Mouse (Mus musculus) lung, postnatal 0 days (tissue): ENCODE results near the gene Serpinb1c.
"Not testable (repeated sequence)": the region's sequence is repeated elsewhere in the genome, so short reads cannot be mapped to it uniquely, and the experiment has no call there.

ENCODE experiments used
- CTCF ChIP-seq: IDR thresholded peaks from 2 replicates; pipeline ENCODE4 v1.5.1; 2016; ENCODE audit warnings: antibody characterized with exemption, mild to moderate bottlenecking
- EP300 ChIP-seq: IDR thresholded peaks from 2 replicates; pipeline ENCODE4 v1.6.1; 2016; ENCODE audit warnings: antibody characterized with exemption, mild to moderate bottlenecking, control low read depth

DNA sequence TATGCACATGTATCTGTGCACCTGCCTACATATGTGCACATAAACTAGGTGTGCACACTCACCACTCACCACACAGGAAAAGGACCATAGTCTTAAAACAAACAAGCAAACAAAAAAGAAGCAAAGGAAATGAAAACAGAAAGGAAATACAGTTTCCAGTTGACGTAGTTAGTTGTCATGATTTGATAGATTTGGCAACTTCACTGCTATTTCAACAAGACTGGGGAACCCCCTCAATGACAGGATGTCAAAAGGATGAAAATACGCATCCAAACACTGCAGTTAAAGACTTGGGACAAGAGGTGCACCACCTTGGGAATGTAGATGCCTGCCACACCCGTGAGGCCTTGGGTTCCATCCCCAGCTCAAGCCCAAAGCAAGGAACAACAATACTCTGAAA is 33.5 kb downstream of the Serpinb1c start:
- TF ChIP-seq EP300, CTCF: not testable (repeated sequence)
